Mouse (Mus musculus): ENCODE data around the gene Coq2. TPM values are rescaled to one million over a fixed set of nuclear protein-coding genes. Genes with fewer than 3 reads are reported as not detected.
A peak's percentile ranks its signal among the peaks of the same experiment; 100 is the strongest.

The Coq2 gene
- total RNA-seq, 1 experiment from 2014 or later = 65.2 TPM

GRCm38 (mm10) chr5:100621876-100622508, 52.9 kb downstream of the Coq2 start:
- no peak for DNase-seq

- DNase-seq = no peak
Measured at GRCm38 (mm10) chr5:100620952-100621351, 54.0 kb downstream of the Coq2 start.

GRCm38 (mm10) chr5:100619586-100620275, 55.2 kb downstream of the Coq2 start:
- no peak for DNase-seq

- DNase-seq = no peak
Measured at GRCm38 (mm10) chr5:100613896-100614768, 60.8 kb downstream of the Coq2 start.

- DNase-seq = no peak
Measured at GRCm38 (mm10) chr5:100607868-100608267, 67.1 kb downstream of the Coq2 start.

GRCm38 (mm10) chr5:100607090-100607762, 67.7 kb downstream of the Coq2 start:
- no peak for DNase-seq

GRCm38 (mm10) chr5:100605828-100606229, 69.1 kb downstream of the Coq2 start:
- DNase-seq = peak; percentile 21

Other genes starting within 250 kb of the Coq2 start
- 14.5 and 15.7 TPM in 2 replicates for gene Lin54, start 174.5 kb downstream of the Coq2 start, total RNA-seq (2021)
- gene Cops4, start 156.8 kb downstream of the Coq2 start, total RNA-seq (2021) = 71.8 and 73.4 TPM in 2 replicates
- 5.5 and 9.6 TPM in 2 replicates for gene Plac8, start 102.9 kb downstream of the Coq2 start, total RNA-seq (2021)
- gene Hpse, start 44.6 kb upstream of the Coq2 start, total RNA-seq (2021) = 0.30 and 0.95 TPM in 2 replicates
- 8.6 and 10.5 TPM in 2 replicates for gene Helq, start 123.5 kb upstream of the Coq2 start, total RNA-seq (2021)
- 82.3 and 82.5 TPM in 2 replicates for gene Mrps18c, start 123.5 kb upstream of the Coq2 start, total RNA-seq (2021)
- 13.6 and 18.7 TPM in 2 replicates for gene Abraxas1, start 145.8 kb upstream of the Coq2 start, total RNA-seq (2021)
- 5.0 and 8.7 TPM in 2 replicates for gene Gpat3, start 170.6 kb upstream of the Coq2 start, total RNA-seq (2021)